Mouse (Mus musculus) thymus, adult 2 months (tissue): Measurements from ENCODE around the gene Fyb2.

Source experiments
- CTCF ChIP-seq: fragments of 200-500 bp; IDR thresholded peaks from 2 replicates; pipeline ENCODE4 v1.5.1; 2012; ENCODE audit warnings: mild to moderate bottlenecking, control low read depth, low read length, moderate library complexity, borderline replicate concordance; ENCODE audit not compliant: control insufficient read depth, poor library complexity, insufficient read depth; ENCODE audit errors: extremely low read depth
- POLR2A ChIP-seq: fragments of 200-500 bp; IDR thresholded peaks from 2 replicates; pipeline ENCODE4 v1.6.1; 2012; ENCODE audit warnings: mild to moderate bottlenecking, low read length, control low read depth, moderate library complexity; ENCODE audit not compliant: control insufficient read depth, poor library complexity, insufficient read depth; ENCODE audit errors: extremely low read depth

GRCm38 (mm10) chr4:104905049-104905448 is 8.2 kb upstream of the Fyb2 start:
- TF ChIP-seq POLR2A (no peak), CTCF (no peak)
